Mouse (Mus musculus) urinary bladder, postnatal 14 days (tissue): ENCODE data around the gene 2700097O09Rik.
"Not testable (repeated sequence)": the region's sequence is repeated elsewhere in the genome, so short reads cannot be mapped to it uniquely, and the experiment has no call there.

Source experiments
- DNase-seq: peaks from one replicate; pipeline ENCODE4 v3.0.0; 2021; ENCODE audit warnings: low spot score

2700097O09Rik gene

GRCm38 (mm10) chr12:55079726-55080600, at the start of gene 2700097O09Rik, which contains the start of gene Srp54a:
2700097O09Rik (minus strand) TSS chr12:55080110.
Srp54a (plus strand) TSS chr12:55080262.
- DNase-seq: peak; percentile 95

- DNase-seq: not testable (repeated sequence)
Measured at GRCm38 (mm10) chr12:55124731-55125130, 44.8 kb upstream of the 2700097O09Rik start.

GRCm38 (mm10) chr12:55124242-55124641, 44.3 kb upstream of the 2700097O09Rik start, which contains the start of gene Fam177a:
Fam177a (plus strand) TSS chr12:55124469.
- not testable (repeated sequence) for DNase-seq

GRCm38 (mm10) chr12:55112616-55113015, 32.7 kb upstream of the 2700097O09Rik start:
- DNase-seq: not testable (repeated sequence)

- not testable (repeated sequence) for DNase-seq
Measured at GRCm38 (mm10) chr12:55092127-55092526, 12.2 kb upstream of the 2700097O09Rik start.

GRCm38 (mm10) chr12:55080601-55080942, 662 bp upstream of the 2700097O09Rik start:
- not testable (repeated sequence) for DNase-seq

GRCm38 (mm10) chr12:55078706-55079105, 1.2 kb downstream of the 2700097O09Rik start:
- not testable (repeated sequence) for DNase-seq

GRCm38 (mm10) chr12:55075296-55075695, 4.6 kb downstream of the 2700097O09Rik start:
- DNase-seq: no peak

GRCm38 (mm10) chr12:55073686-55074085, 6.2 kb downstream of the 2700097O09Rik start:
- DNase-seq: no peak

GRCm38 (mm10) chr12:55072495-55072894, 7.4 kb downstream of the 2700097O09Rik start:
- DNase-seq: no peak

GRCm38 (mm10) chr12:55062141-55062540, 17.8 kb downstream of the 2700097O09Rik start:
- DNase-seq: no peak

GRCm38 (mm10) chr12:55061006-55061405, 18.9 kb downstream of the 2700097O09Rik start:
- no peak for DNase-seq

GRCm38 (mm10) chr12:55060212-55060898, 19.6 kb downstream of the 2700097O09Rik start:
- DNase-seq: no peak

- DNase-seq: no peak
Measured at GRCm38 (mm10) chr12:55059812-55060211, 20.1 kb downstream of the 2700097O09Rik start.

GRCm38 (mm10) chr12:55058865-55059615, 20.9 kb downstream of the 2700097O09Rik start:
- no peak for DNase-seq

GRCm38 (mm10) chr12:55056703-55057102, 23.2 kb downstream of the 2700097O09Rik start:
- no peak for DNase-seq

GRCm38 (mm10) chr12:55054551-55055241, 25.2 kb downstream of the 2700097O09Rik start:
- no peak for DNase-seq

- no peak for DNase-seq
Measured at GRCm38 (mm10) chr12:55053267-55053666, 26.6 kb downstream of the 2700097O09Rik start.

- no peak for DNase-seq
Measured at GRCm38 (mm10) chr12:55051210-55052173, 28.4 kb downstream of the 2700097O09Rik start.

GRCm38 (mm10) chr12:55049731-55050353, 30.1 kb downstream of the 2700097O09Rik start:
- no peak for DNase-seq
